Mouse (Mus musculus): Measurements from ENCODE around the gene Trim39. TPM values are rescaled to one million over a fixed set of nuclear protein-coding genes. Genes with fewer than 3 reads are reported as not detected.

Gene Trim39
- polyA plus RNA-seq, 1 experiment from 2014 or later = 26.4 TPM

Other genes with a start within 250 kb of the Trim39 start
- 6.9 and 7.0 TPM in 2 replicates for gene H2-T23, start 239.4 kb downstream of the Trim39 start, polyA plus RNA-seq (2015; fragmentation: Nextera tagmentation; extraction: Ambion mirVana)
- 5.8 and 5.9 TPM in 2 replicates for gene H2-T22, start 229.5 kb downstream of the Trim39 start, polyA plus RNA-seq (2015; fragmentation: Nextera tagmentation; extraction: Ambion mirVana)
- gene Gm6034, start 229.3 kb downstream of the Trim39 start, polyA plus RNA-seq (2015; fragmentation: Nextera tagmentation; extraction: Ambion mirVana) = not detected in 2 replicates
- gene Gm11127, start 213.9 kb downstream of the Trim39 start, polyA plus RNA-seq (2015; fragmentation: Nextera tagmentation; extraction: Ambion mirVana) = not detected in 2 replicates
- not detected in 2 replicates for gene Gm19684, start 150.6 kb downstream of the Trim39 start, polyA plus RNA-seq (2015; fragmentation: Nextera tagmentation; extraction: Ambion mirVana)
- gene Gm7030, start 142.8 kb downstream of the Trim39 start, polyA plus RNA-seq (2015; fragmentation: Nextera tagmentation; extraction: Ambion mirVana) = not detected in 2 replicates
- not detected in 2 replicates for gene Gm8909, start 103.7 kb downstream of the Trim39 start, polyA plus RNA-seq (2015; fragmentation: Nextera tagmentation; extraction: Ambion mirVana)
- gene H2-T3, start 82.0 kb downstream of the Trim39 start, polyA plus RNA-seq (2015; fragmentation: Nextera tagmentation; extraction: Ambion mirVana) = not detected in 2 replicates
- 101 and 105 TPM in 2 replicates for gene Rpp21, start 14.2 kb downstream of the Trim39 start, polyA plus RNA-seq (2015; fragmentation: Nextera tagmentation; extraction: Ambion mirVana)
- not detected in 2 replicates for gene H2-M10.2, start 14.2 kb upstream of the Trim39 start, polyA plus RNA-seq (2015; fragmentation: Nextera tagmentation; extraction: Ambion mirVana)
- gene H2-M10.1, start 53.9 kb upstream of the Trim39 start, polyA plus RNA-seq (2015; fragmentation: Nextera tagmentation; extraction: Ambion mirVana) = not detected in 2 replicates
- not detected in 2 replicates for gene H2-M10.3, start 96.2 kb upstream of the Trim39 start, polyA plus RNA-seq (2015; fragmentation: Nextera tagmentation; extraction: Ambion mirVana)
- not detected in 2 replicates for gene H2-M10.4, start 190.1 kb upstream of the Trim39 start, polyA plus RNA-seq (2015; fragmentation: Nextera tagmentation; extraction: Ambion mirVana)

All from forebrain, embryonic 15.5 days (tissue).